Mouse (Mus musculus): ENCODE measurements around the gene Akap8l.
A peak's percentile ranks its signal among the peaks of the same experiment; 100 is the strongest.

The Akap8l gene

GRCm38 (mm10) chr17:32317032-32317431 is 33.4 kb downstream of the Akap8l start:
- DNase-seq: no peak

GRCm38 (mm10) chr17:32315560-32315959 is 34.8 kb downstream of the Akap8l start:
- no peak for DNase-seq

GRCm38 (mm10) chr17:32313892-32314291 is 36.5 kb downstream of the Akap8l start:
- no peak for DNase-seq

- peak; percentile 52 to 60 for DNase-seq
Measured at GRCm38 (mm10) chr17:32312801-32313200, 37.6 kb downstream of the Akap8l start.

- DNase-seq: no peak
Measured at GRCm38 (mm10) chr17:32307963-32308362, 42.4 kb downstream of the Akap8l start.

DNA sequence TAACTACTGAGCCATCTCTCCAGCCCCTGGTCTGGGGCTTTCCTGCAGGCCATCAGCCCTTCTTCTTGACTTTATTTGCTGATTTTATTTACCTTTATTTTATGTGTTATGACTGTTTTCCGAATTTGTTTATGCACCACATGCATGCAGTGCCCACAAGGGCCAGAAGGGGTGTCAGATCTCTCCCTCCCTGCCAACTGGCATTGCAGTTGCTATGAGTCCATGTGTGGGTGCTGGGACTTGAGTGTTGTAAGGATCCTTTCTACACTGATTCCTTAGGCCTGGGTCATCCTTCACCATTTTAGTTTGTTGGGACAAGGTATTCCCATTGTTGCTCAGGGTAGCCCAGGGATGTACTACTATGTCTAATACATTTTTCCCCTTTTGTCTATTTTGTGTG is 52.3 kb downstream of the Akap8l start:
- no peak for DNase-seq

DNA sequence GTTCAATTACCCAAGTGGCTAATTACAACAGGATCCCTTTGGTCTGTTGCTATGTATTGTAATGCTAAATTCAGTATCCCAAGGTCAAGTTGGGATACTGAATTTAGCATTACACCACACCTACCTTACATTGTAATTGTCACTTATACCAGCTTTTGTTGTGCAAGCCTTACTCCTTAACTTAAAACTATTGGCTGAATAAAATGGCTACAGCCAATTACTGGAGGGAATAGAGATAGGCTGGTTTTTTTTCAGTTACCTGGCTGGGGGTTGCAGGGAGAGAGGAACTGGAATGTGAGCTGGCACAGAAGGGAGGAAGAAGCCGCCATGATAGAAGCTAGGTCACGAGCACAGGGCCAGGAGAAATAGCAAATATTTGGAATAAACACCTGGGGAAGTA is 54.5 kb downstream of the Akap8l start:
- no peak for DNase-seq

- DNase-seq: no peak
Measured at GRCm38 (mm10) chr17:32295160-32295559, 55.2 kb downstream of the Akap8l start.

GRCm38 (mm10) chr17:32285138-32285670 is 65.2 kb downstream of the Akap8l start:
- no peak for DNase-seq

GRCm38 (mm10) chr17:32284262-32285137 is 65.9 kb downstream of the Akap8l start, which contains the start of gene Brd4:
TSS of gene Brd4 (minus strand) at chr17:32284722.
- DNase-seq: peak; percentile 92 to 93

DNA sequence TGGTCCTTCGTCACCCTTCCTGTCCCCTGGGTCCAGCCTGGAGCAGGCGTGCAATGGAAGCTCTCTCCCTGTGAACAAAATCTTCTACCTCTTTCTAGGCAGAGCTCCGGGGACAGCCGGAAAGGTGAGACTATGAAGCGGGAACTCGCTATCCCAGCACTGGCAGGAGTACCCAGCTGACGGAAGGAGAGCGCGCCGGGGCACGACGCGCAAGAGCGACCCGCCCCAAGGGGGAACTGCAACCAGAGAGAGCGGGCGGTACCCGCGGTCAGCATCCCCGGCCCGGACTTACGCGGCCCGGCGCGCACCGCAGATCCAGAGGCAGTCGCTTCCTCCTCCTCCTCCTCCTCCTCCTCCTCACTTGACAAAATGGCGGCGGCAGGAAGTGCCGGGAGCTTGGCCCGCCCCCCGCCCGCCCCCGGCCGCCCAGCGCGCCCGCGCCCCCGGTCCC is 66.6 kb downstream of the Akap8l start:
- DNase-seq: peak; percentile 55 to 56

DNA sequence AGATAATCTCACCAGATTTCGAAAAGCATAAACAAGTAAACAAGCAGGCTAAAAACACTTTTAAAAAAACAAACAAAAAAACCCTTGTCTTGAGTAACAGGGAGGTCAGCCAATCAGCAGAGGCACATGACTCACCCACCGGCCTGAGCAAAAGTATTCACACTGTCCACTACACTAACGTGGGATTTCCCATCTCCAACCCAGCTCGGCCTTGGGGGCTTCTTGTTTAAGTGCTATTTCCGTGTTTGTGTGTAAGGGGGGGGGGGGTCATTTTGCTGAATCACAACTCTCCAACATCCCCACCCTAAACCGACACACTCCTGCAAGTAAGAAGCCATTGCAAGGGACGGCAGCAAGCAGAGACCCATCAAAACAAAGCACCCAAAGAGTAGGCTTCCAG is 67.1 kb downstream of the Akap8l start:
- no peak for DNase-seq

DNA sequence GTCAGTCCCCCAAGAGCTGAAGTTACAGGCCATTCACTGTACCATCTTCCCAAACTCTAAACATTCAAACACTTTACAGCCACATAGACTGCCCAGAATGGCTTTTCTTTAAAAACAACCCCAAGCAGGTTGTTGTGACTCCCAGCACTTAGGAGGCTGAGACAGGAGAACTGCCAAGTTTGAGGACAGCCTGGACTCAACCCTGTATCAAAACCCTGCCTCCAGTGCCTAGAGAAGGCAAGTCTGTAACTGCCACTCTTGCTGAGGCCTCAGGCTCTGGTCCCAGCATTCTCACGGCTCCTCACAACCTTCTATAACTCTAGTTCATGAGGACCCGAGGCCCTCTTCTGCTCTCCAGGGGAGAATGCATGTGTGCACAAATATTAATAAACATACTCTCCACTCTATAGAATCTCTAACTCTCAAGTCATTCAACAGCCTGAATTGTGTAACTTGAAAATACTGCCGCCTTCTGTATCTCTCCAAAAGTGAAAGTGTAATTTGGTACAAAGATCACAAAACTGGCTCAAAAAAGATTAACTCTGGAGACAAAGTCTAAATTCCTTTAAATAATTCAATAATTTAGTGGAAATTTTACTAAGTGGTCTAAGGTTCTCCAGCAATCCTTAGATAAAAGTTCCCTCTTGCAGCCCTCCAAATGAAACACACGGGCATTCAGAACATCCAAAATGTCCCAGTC is 68.6 kb downstream of the Akap8l start:
- DNase-seq: no peak

DNA sequence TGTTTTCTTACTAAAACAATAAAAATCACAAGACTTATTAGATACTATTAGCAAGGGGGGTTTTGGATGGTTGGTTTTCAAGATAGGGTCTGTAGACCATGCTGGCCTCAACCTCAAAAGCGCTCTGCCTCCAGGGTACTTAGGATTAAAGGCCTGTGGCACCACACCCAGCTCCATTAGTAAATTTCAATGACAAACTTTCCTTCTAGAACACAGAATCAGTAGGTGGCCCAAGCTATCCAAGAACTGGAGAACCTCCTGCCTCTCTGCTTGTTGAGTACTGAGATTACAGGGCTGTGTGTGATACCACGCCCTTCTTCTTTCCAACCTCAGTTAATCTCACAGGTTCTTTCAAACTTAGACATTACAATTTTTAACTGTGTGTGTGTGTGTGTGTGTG is 69.3 kb downstream of the Akap8l start:
- DNase-seq: no peak

- no peak for DNase-seq
Measured at GRCm38 (mm10) chr17:32280575-32280974, 69.8 kb downstream of the Akap8l start.

DNA sequence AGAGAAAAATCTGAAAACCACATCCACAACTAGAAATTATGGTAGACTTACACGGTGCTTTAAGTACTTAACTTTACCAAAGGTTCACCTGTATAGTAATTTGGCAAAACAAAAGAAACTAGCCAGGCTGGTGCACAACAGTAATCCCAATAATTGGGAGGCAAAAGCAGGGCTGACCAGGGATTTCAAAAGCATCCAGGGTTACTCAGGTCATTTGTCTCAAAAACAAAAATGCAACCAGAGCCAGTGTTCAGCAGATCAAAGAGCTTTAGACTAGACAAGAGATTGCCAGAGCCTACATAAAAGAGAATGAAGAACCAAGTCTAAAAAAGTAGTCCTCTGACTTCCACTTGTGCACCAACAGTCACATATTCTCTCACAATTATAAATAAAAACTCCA is 73.2 kb downstream of the Akap8l start:
- no peak for DNase-seq

DNA sequence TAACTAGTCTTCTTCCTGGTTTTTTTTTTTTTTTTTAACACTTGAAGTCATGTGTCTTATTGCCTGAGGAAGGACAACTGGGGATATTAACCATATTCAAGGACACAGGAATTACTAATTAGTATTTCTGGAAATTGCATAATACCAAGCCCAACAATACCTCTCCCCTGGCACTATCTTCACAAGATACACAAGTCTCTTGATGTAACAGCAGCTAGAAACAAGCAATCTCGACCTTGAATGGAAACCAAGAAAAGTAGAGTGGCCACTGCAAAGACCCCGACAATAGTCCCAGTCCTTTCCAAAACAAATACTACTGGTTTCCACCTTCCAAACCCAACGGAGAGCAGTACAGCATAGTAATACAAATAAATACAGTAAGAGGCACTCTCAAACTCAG is 74.8 kb downstream of the Akap8l start:
- DNase-seq: no peak

Data from cerebellum, postnatal 36 days (tissue).